Mouse (Mus musculus): Measurements from ENCODE around the gene Smurf2.

Smurf2 gene

GRCm38 (mm10) chr11:106920551-106921379 lies at the start of gene Smurf2:
TSS of gene Smurf2 (minus strand) at chr11:106920715.
- peak; percentile 80 to 82 for DNase-seq (ENCODE audit: low spot score in 2 of 2)

DNA sequence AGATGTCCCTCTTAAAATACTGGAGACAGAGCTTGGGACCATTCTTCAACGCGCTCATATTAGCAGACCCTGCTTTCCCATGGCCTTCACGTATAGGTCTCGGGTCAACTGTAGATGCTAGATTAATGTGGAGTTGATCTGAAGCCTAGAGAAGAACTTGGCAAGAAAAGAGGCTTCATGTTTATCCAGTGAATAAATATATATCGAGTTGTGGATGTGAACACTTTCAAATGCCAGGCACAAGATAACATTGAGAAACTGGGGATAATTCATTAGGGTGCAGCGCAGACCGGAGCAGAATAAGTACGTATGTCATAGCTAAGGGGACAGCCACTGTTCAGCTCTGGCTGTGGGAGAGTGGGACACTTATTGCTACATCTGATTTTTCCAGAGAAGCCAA lies 49.3 kb upstream of the Smurf2 start:
- no peak for DNase-seq (ENCODE audit: low spot score in 2 of 2)

GRCm38 (mm10) chr11:106967630-106968029 lies 47.1 kb upstream of the Smurf2 start:
- DNase-seq (ENCODE audit: low spot score in 2 of 2): peak in 1 of 2 experiments; percentile 9

- no peak for DNase-seq (ENCODE audit: low spot score in 2 of 2)
These were observed 45.4 kb upstream of the Smurf2 start for GRCm38 (mm10) chr11:106965881-106966280.

GRCm38 (mm10) chr11:106962310-106962709 lies 41.8 kb upstream of the Smurf2 start:
- no peak for DNase-seq (ENCODE audit: low spot score in 2 of 2)

DNA sequence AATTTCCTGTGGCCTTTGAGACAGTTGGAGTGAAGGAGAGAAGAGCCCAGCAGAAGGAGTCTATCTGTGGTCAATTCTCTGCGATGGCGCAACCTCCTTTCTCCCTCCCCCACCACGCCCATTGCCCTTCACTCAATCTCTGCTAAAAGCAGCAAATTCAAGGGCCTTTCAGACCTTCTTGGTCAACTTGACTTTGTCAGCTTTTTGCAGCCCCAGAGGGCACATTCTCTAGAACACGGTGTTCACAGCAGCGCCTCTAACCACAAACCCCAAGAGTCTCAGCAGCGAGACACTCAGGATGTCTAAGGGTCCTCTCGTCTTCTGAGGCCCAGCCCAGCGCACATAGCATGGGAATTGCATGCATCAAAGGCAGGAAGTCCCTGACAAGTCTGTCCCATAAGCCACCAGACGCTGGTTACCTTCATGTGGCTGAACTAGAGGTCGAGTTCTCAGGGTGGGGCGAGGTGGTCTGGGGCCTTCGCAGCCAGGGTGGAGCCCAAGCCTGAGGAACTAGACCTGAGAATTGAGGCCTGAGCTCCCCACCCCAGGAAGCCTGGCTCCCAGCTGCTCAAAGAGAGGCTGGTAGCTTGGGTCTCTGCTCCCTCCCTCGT lies 41.1 kb upstream of the Smurf2 start:
- peak in 1 of 2 experiments; percentile 6 for DNase-seq (ENCODE audit: low spot score in 2 of 2)

DNA sequence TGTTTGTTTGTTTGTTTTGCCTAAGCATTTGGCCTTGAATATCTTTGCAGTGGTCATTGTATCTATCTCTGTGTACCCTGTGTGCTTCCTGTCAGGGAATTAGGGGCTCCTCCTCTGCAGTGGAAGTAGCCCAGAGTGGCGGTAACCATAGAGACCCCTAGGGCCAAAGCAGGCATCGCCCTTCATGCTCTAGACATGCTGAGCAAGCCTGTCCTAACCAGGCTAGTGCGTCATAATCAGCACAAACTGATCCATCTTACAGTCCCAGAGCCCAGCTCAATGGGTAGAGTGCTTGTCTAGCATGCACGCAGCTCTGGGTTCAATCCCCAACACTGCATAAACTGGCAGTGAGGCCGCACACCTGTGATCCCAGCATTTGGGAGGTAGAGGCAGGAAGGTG lies 38.6 kb upstream of the Smurf2 start:
- DNase-seq (ENCODE audit: low spot score in 2 of 2): no peak

DNA sequence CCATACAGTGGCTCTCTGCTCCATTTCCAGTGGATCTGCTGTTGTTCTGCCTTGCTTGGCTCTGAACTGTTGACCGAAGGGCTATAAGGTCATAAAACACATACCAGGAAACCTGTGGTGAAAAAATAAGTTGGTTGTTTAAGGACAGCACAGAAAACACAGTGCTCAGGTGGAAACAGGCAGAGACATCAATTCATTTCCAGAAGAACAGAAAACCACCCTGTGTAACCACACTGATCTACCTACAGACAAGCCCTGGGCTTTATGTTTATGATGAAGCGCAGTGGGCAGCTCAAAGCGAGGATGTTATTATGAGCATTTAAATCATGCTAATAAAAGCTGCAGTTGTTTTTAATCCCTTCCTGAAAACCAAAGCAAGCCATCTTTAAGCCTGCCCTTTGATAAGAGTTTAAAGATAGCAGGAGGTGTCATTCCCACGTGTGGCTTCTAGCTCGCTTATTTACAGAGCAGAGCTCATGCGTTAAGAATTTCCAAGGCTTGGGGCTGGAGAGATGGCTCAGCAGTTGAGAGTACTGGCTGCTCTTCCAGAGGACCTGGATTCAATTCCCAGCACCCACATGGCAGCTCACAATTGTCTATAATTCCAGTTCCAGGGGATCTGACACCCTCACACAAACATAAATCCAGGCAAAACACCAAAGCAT lies 38.0 kb upstream of the Smurf2 start:
- DNase-seq (ENCODE audit: low spot score in 2 of 2): no peak

DNA sequence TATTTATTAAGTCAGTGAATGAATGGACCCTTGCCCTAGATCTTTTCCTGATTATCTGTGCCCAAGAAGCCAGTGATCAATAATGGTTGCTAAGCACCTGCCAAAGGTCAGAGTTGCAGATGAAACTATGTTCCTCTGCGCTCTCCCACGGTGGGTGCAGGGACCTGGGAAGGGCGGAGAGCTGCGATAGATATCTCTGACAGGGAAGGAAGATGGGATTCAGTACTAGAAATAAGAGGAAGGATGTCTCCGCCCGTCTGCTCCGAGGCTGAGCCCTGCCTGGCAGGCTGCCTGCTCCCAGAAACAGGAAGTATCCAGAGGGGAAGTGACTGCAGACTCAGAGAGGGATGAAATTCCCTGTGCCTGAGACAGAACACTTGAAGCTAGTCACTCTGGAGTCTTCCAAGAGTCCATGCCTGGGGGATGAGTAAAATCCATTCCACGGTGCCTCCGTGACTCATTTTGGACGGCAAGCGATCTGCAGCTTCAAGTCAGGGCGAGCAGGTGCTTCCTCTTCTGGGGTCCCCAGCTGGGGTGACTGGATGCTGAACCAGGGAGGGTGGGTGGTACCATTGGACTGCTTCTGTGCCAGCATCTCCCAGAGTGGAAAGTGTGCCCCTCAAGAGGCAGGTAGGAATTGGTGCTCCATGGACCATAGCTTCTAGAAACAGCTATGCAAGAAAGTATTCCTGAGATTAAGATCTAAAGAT lies 36.9 kb upstream of the Smurf2 start:
- DNase-seq (ENCODE audit: low spot score in 2 of 2): peak; percentile 30 to 53

- no peak for DNase-seq (ENCODE audit: low spot score in 2 of 2)
These were observed 34.1 kb upstream of the Smurf2 start for GRCm38 (mm10) chr11:106954566-106954965.

DNA sequence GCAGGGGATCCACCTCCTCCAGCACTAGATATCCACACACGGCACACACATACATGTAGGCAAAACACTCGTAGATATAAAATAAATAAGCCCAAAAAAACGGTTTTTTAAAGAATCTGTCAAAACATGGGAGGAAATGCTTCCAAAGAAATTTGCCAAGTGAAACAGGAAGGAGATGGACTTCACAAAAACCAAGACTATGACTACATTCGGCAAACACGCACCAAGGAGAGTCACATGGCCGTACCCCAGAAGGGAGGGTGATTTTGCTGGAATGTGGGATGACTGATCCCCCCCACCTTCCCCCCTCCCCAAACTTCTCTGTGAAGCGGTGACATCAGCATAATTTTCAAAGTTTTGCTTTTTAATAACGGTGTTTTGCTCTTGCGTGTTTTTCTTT lies 33.6 kb upstream of the Smurf2 start:
- DNase-seq (ENCODE audit: low spot score in 2 of 2): no peak

DNA sequence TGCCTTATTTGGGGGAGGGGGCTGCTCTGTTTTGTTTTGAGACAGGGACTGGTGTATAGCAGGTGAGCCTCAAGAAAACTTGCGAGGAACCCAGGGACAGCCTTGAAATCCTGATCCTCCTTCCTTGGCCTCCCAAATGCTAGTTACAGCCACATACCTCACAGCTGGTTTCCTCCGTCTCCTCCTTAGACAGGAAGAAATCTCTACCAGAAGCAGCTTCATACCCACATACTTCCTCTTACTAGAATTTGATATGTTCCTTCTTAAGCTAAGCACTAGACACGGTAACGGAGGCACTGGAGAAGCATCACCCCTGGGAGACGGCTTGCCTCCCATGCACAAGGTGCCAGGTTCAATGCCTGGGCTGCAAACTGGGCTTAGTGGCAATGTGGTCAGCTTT lies 16.8 kb upstream of the Smurf2 start:
- DNase-seq (ENCODE audit: low spot score in 2 of 2): no peak

DNA sequence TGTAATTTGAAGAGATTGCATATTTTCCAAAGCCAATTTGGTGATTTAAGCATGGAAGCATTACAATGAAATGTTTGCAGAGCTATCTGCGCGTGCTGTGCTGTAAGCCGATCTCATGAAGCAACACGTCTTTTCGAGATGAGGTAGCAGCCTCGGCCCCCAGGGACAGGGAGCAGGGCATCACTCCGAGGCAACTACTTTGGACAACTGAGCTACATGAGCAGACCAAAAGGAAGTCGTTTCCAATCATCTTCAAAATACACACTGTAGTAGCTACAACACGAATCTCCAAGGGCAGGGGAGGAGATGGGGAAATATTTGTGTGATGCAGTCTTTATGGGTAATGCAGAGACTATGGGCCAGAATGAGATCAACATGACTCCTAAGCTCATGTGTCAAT lies 9.9 kb upstream of the Smurf2 start:
- no peak for DNase-seq (ENCODE audit: low spot score in 2 of 2)

GRCm38 (mm10) chr11:106928935-106929334 lies 8.4 kb upstream of the Smurf2 start:
- no peak for DNase-seq (ENCODE audit: low spot score in 2 of 2)

- no peak for DNase-seq (ENCODE audit: low spot score in 2 of 2)
These were observed 7.4 kb upstream of the Smurf2 start for GRCm38 (mm10) chr11:106927950-106928349.

DNA sequence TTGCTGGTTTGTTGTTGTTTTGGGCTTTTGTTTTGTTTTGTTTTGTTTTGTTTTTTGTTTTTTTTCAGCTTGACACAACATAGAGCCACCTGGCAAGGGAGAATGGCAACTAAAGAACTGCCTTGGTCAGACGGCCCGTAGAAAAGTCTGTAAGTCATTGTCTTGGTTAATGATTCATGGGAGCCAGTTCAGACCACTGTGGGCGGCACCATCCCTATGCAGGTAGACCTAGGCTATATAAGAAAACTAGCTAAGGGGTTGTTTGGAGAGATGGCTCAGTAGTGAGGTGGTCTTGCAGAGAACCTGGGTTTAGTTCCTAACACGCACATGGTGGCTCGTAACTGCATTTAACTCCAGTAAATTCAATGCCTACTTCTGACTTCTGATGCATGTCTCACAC lies 6.7 kb upstream of the Smurf2 start:
- no peak for DNase-seq (ENCODE audit: low spot score in 2 of 2)

GRCm38 (mm10) chr11:106926732-106927131 lies 6.2 kb upstream of the Smurf2 start:
- no peak for DNase-seq (ENCODE audit: low spot score in 2 of 2)

GRCm38 (mm10) chr11:106919612-106920550 lies 634 bp downstream of the Smurf2 start:
- peak; percentile 28 to 66 for DNase-seq (ENCODE audit: low spot score in 2 of 2)

- no peak for DNase-seq (ENCODE audit: low spot score in 2 of 2)
These were observed 1.6 kb downstream of the Smurf2 start for GRCm38 (mm10) chr11:106918901-106919300.

DNA sequence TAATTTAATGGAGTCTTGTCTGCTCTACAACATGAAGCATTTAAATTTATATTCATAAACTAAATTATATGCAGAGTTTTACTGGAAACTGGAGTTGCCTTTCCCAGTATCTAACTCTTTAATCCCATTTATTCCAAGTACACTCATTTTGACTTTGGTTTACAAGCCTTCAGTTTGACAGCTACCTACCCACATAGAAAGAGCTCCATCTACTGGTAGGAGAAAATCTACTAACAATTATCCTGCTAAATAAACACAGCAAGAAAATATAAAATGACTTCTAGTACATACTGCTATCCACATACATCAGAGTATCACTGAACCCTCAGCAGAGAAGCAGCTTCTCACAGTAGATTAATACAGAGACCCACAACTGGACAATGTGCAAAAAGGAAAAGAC lies 9.3 kb downstream of the Smurf2 start:
- DNase-seq (ENCODE audit: low spot score in 2 of 2): no peak

DNA sequence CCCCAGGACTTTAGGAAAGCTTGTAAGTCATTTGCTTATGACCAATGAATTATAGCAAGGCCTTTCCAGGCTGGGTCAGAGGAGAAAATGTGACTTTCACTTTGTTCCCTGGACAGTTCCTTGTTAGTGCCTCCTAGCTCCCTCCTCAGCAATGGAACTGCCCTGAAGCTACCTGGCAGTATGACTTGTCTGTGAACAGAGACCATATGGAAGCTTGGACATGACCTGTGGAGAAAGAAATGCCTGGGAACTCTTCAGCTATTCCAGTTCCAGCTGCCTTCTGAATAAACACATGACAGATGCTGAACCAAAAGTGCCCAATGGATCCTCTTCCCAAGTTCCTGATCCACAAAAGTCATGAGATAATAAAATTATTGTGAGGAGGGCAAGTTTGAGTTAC lies 12.5 kb downstream of the Smurf2 start:
- no peak for DNase-seq (ENCODE audit: low spot score in 2 of 2)
